In genomic region chr3:109251716-109252115, GRCm38 (mm10) we compare ENCODE assay signal across 10 mouse cellular contexts.
DNase-seq lines count a peak whose midpoint lies in the region; ATAC-seq and TF ChIP-seq lines count a peak whose summit lies in the region.
"Had no signal": no experiment of that assay in that cellular context is flagged by ENCODE, and none has a peak within 500 bp of the region (broad histone marks: within the 10 kb centered on the region; RNA-seq: fewer than 3 reads in every experiment).

No protein-coding gene starts in this region.

- no peaks in the 10 kb centered on the region for H3K9me3 ChIP-seq in liver, postnatal 0 days (ENCODE audit: low read length)
- H3K9me3 ChIP-seq in midbrain, postnatal 0 days (ENCODE audit: low read length): no peaks in the 10 kb centered on the region
- no peaks in the 10 kb centered on the region for H3K9me3 ChIP-seq in hindbrain, embryonic 10.5 days
- H3K9me3 ChIP-seq in intestine, embryonic 15.5 days: no peaks in the 10 kb centered on the region

- no peak overlapping the region for H3K27ac ChIP-seq in liver, postnatal 0 days (ENCODE audit: low read depth)
- H3K27ac ChIP-seq in midbrain, postnatal 0 days (ENCODE audit: low read depth, low read length): no peak overlapping the region
- no peak overlapping the region for H3K27ac ChIP-seq in hindbrain, embryonic 10.5 days
- H3K27ac ChIP-seq in intestine, embryonic 15.5 days: no peak overlapping the region

- ATAC-seq in liver, postnatal 0 days: peak; percentile 73
- no peak for ATAC-seq in midbrain, postnatal 0 days (ENCODE audit: low FRiP score)
- no peak for ATAC-seq in intestine, embryonic 15.5 days
- ATAC-seq: forebrain, embryonic 16.5 days had no signal

- H3K27me3 ChIP-seq in liver, postnatal 0 days (ENCODE audit: insufficient read depth, low read length): no peaks in the 10 kb centered on the region
- H3K27me3 ChIP-seq in midbrain, postnatal 0 days (ENCODE audit: insufficient read depth, low read length): no peaks in the 10 kb centered on the region
- no peaks in the 10 kb centered on the region for H3K27me3 ChIP-seq in hindbrain, embryonic 10.5 days (ENCODE audit: insufficient read depth, poor library complexity, severe bottlenecking)
- no peaks in the 10 kb centered on the region for H3K27me3 ChIP-seq in intestine, embryonic 15.5 days (replicated peaks)

- no peaks in the 10 kb centered on the region; the same call in 1 of the 2 replicates for H3K4me1 ChIP-seq in liver, postnatal 0 days (ENCODE audit: insufficient read depth)
- H3K4me1 ChIP-seq in midbrain, postnatal 0 days (ENCODE audit: insufficient read depth, low read length): no peaks in the 10 kb centered on the region
- peaks cover 18% of the 10 kb centered on the region for H3K4me1 ChIP-seq in hindbrain, embryonic 10.5 days (replicated peaks)
- no peaks in the 10 kb centered on the region for H3K4me1 ChIP-seq in intestine, embryonic 15.5 days (replicated peaks)

- DNase-seq in embryo, embryonic 10 days (ENCODE audit: low spot score): peak; percentile 55
- no peak for DNase-seq in embryo, embryonic 9.5 days (ENCODE audit: extremely low spot score)
- peak; percentile 60 for DNase-seq in 416B (ENCODE audit: low read depth)
- peak; percentile 46 to 80 for DNase-seq in heart, adult 9 months (ENCODE audit: low spot score in 2 of 2)
- no peak for DNase-seq in liver, postnatal 0 days
- DNase-seq in midbrain, postnatal 0 days (ENCODE audit: low spot score): no peak
- DNase-seq in hindbrain, embryonic 10.5 days (ENCODE audit: low spot score): no peak
- DNase-seq: spleen, adult 18-20 months had no signal

- WGBS in liver, postnatal 0 days (ENCODE audit: insufficient replicate concordance): 46% methylated on average over 1 of the region's 1 CpGs
- WGBS in midbrain, postnatal 0 days: 57% methylated on average over 1 of the region's 1 CpGs
- 76% methylated on average over 1 of the region's 1 CpGs for WGBS in hindbrain, embryonic 10.5 days
- WGBS in intestine, embryonic 15.5 days: 39% methylated on average over 1 of the region's 1 CpGs

- H3K36me3 ChIP-seq in liver, postnatal 0 days (replicated peaks; ENCODE audit: insufficient read depth, low read length): no peaks in the 10 kb centered on the region
- H3K36me3 ChIP-seq in midbrain, postnatal 0 days (ENCODE audit: insufficient read depth, low read length): no peaks in the 10 kb centered on the region
- no peaks in the 10 kb centered on the region for H3K36me3 ChIP-seq in hindbrain, embryonic 10.5 days
- H3K36me3 ChIP-seq in intestine, embryonic 15.5 days: no peaks in the 10 kb centered on the region

- no peak overlapping the region for H3K9ac ChIP-seq in liver, postnatal 0 days (replicated peaks)
- no peak overlapping the region for H3K9ac ChIP-seq in midbrain, postnatal 0 days (replicated peaks; ENCODE audit: low read length, poor library complexity, severe bottlenecking)
- no peak overlapping the region for H3K9ac ChIP-seq in intestine, embryonic 15.5 days

- no peak overlapping the region for H3K4me3 ChIP-seq in liver, postnatal 0 days (ENCODE audit: low read depth, low read length)
- no peak overlapping the region for H3K4me3 ChIP-seq in midbrain, postnatal 0 days (ENCODE audit: low read depth, low read length)
- H3K4me3 ChIP-seq in hindbrain, embryonic 10.5 days: no peak overlapping the region
- H3K4me3 ChIP-seq in intestine, embryonic 15.5 days (replicated peaks): no peak overlapping the region

- TF ChIP-seq CTCF in liver, postnatal 0 days (IDR thresholded peaks at IDR 0.05; ENCODE audit: low read depth): no peak
- TF ChIP-seq CTCF in midbrain, postnatal 0 days (IDR thresholded peaks at IDR 0.05): no peak

- TF ChIP-seq EP300 in liver, postnatal 0 days (IDR thresholded peaks at IDR 0.05; ENCODE audit: low read depth): peak; percentile 70

- H3K4me2 ChIP-seq in liver, postnatal 0 days (ENCODE audit: low read depth, low read length): no peak overlapping the region
- H3K4me2 ChIP-seq in midbrain, postnatal 0 days (ENCODE audit: low read depth, low read length, poor library complexity, severe bottlenecking): no peak overlapping the region
- no peak overlapping the region for H3K4me2 ChIP-seq in intestine, embryonic 15.5 days (replicated peaks)

Comparison
In these comparisons a context has a peak if more than half of its experiments do, and no peak if none do; other contexts are left out.
1. DNase-seq: peak in embryo, embryonic 10 days (single experiment), 416B (single experiment) and heart, adult 9 months (2 of 2); none in embryo, embryonic 9.5 days (single experiment), liver, postnatal 0 days (single experiment), midbrain, postnatal 0 days (single experiment) and hindbrain, embryonic 10.5 days (single experiment).